Mouse (Mus musculus): Measurements from ENCODE around the gene Klhl3. TPM values are rescaled to one million over a fixed set of nuclear protein-coding genes. Genes with fewer than 3 reads are reported as not detected.

Klhl3 gene
- total RNA-seq, 2 experiments from 2014 or later: 4.3 to 4.8 TPM

GRCm38 (mm10) chr13:58070504-58070903 is 42.9 kb downstream of the Klhl3 start:
- no peak for DNase-seq
- intact Hi-C loops (cut with DNase I): no loop called here

DNA sequence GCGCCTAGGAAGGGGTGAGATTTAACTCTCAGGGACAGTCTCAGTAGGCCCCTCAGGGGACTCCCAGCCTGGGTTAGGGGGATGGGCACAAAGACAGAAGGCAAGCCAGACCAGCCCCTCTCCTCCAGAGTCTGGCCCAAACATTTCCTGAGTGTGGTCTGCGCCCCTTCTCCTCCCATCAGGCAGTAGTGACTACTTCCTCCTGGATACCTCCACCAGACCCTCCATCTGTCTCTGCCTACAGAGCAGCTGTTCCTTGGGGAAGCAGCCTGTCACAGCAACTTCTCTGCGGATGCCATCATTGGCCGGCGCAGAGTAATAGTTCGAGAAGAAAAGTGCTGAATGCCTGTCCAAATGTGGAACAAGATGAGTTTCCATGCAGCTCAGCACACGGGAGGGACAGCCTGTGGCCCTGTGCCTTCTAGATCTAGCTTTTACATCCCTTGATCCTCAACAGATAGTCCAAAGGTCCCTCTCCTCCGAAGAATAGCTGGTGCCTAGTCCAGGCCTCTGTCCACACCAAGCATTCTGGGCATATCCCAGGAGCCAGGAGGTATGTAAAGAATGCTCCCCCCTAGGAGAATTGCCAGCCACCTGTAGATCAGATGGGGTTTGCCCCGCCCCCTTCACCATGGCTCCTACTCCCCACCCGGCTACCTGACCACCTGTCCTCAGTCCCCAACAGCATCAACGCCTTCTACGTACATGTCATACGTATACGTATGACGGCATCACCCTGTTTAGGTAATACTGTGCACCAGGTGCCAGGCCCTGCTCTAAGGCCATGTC is 44.8 kb downstream of the Klhl3 start:
- DNase-seq: no peak
- intact Hi-C loops (cut with DNase I): no loop called here

- intact Hi-C loops (cut with DNase I): loop anchor here (2.0 kb wide), 2 partner anchors 33 to 45 kb away; partner anchors contain the start of gene Klhl3
Measured at GRCm38 (mm10) chr13:58067540-58068103, 45.8 kb downstream of the Klhl3 start.

GRCm38 (mm10) chr13:58066496-58067389 is 46.6 kb downstream of the Klhl3 start:
- intact Hi-C loops (cut with DNase I): loop anchor here (2.0 kb wide), 2 partner anchors 32 to 46 kb away; partner anchors contain the start of gene Klhl3
- DNase-seq: peak; percentile 64 to 66

More at GRCm38 (mm10) chr13:58067540-58068103, 45.8 kb downstream of the Klhl3 start:
- DNase-seq: peak; percentile 70 to 79

DNA sequence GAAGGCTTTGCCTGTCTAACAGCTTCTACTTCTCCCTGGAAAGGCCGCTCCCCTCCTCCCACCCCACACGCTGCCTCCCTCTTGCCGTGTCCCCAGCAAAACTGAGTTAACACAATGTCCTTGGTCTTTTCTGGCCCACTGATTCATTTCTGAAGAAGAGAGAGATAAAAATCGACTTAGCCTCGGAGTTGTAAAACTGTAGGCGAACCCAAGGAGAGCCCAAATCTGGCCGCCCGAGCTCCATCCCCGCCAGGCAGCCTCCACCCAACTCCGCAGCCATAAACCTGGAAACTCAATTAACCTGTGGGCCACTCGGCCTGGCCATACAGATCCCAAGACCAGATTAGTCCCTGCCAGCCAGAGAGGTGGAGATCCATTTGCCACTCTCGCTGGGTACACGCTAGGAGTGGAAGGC is 47.3 kb downstream of the Klhl3 start:
- intact Hi-C loops (cut with DNase I): loop anchor here (2.0 kb wide), 2 partner anchors 31 to 47 kb away; partner anchors contain the start of gene Klhl3
- DNase-seq: peak in 1 of 2 experiments; percentile 18

- DNase-seq: peak in 1 of 2 experiments; percentile 18
- intact Hi-C loops (cut with DNase I): no loop called here
Measured at GRCm38 (mm10) chr13:58065316-58065715, 48.1 kb downstream of the Klhl3 start.

- intact Hi-C loops (cut with DNase I): no loop called here
- peak; percentile 57 to 75 for DNase-seq
Measured at GRCm38 (mm10) chr13:58057953-58058870, 55.2 kb downstream of the Klhl3 start.

- DNase-seq: no peak
- intact Hi-C loops (cut with DNase I): no loop called here
Measured at GRCm38 (mm10) chr13:58056618-58057017, 56.8 kb downstream of the Klhl3 start.

DNA sequence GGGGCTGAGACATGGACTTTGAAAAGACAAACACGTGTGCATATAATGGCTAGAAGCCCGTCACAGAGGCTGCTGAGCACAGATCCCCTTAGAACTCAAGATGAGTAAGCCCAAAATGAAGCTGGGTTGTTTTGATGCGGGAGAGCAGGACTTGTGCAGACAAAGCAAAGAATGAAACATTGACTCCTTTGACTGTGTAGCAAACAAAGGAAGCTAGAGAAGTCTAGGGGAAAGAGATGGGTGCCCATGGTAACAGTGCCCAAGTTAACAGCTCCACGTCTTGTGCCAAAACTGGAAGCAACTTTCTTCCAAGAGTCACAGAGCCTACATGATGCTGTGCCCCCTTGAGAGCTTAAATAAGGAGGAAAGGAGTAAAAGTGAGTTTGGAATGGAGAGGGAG is 59.8 kb downstream of the Klhl3 start:
- no peak for DNase-seq
- intact Hi-C loops (cut with DNase I): no loop called here

DNA sequence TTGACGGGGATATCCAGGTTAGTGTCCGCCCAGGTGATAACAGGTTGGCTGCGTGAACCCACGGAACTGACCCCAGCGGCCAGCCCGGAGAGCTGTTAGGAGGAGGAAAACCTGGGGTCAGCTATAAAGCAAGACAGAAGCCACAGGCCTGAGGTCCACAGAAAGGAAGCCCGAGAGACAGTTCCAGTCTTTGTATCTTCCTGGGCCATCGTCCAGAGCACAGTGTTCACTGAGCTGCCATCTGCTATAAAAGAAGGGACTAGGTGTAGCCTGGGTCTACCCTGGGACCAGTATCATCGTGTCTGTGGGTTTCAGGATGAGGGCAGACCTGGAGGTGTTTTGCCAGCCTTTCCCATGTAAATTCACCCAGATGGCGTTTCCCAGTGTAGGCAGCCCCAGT is 61.7 kb downstream of the Klhl3 start:
- intact Hi-C loops (cut with DNase I): no loop called here
- DNase-seq: no peak

DNA sequence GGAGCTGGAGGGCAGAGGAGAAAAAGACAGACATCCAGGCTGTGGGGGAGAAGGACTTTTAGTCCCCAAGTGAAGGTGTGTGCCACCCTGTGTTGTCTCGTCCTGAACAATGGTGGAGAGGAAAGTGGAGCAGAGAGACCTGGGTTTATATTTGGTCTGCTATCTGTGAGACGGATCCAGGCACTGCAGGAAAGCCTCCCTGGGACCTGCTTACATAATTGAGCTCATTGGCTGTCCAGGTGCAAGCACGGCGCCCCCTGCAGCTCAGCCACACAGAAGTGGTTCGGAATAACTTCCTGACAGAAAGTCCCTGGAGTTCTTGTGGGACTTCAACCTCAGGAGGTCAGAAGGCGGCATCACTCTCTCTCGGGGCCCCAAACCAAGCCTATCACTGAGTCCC is 62.1 kb downstream of the Klhl3 start:
- no peak for DNase-seq

DNA sequence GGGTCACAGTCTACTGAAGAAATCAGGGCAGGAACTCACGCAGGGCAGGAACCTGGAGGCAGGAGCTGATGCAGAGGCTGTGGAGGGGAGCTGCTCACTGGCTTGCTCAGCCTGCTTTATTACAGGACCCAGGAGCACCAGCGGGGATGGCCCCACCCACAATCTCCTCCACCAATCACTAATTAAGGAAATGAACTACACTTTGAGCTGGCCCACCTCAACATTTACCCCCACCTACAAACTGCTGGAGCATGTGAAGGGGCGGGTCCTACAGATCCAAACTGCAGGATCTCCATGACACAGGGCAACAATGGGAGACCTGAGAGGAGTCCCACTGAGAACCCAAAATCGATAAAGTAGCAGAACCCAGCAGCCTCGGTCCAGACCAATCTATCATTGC is 64.3 kb downstream of the Klhl3 start:
- intact Hi-C loops (cut with DNase I): no loop called here

More for the DNA sequence above, 62.1 kb downstream of the Klhl3 start:
- intact Hi-C loops (cut with DNase I): no loop called here

DNA sequence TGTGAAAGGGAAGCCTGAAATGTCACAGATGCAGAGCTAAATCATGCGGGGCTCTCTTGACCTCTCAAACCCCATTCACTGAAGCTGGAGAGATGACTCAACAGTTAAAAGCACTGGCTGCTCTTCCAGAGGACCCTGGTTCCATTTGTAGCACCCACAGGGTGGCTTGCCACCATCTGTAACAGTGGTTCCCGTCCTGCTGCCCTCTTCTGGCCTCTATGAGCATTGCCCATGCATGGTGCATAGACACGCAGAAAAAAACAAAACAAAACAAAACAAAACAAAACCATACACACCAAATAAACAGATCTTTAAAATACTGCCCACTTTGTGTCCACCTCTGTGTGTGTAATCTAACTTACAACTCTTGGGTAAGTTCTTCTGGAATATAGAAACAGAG is 65.3 kb downstream of the Klhl3 start:
- intact Hi-C loops (cut with DNase I): no loop called here
- no peak for DNase-seq

More for the DNA sequence above, 64.3 kb downstream of the Klhl3 start:
- no peak for DNase-seq

DNA sequence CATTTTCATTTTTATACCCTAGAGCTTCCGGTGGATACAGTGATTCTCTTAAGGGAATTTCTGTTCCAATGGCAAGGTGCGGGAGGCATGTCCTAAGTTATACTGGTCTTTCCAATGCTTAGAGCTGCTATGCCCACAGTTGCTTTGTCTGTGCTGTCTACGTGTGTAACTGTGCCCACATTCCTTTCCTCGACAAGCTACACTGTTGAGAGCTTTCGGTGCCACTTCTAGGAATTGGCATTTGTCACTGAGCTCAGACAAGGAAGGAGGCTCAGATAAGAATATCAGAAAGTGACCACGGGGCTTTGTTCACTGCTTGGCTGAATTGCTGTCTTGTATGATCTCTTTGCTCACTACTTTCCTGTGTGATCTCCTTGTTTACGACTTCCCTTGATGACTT is 67.2 kb downstream of the Klhl3 start:
- DNase-seq: no peak
- intact Hi-C loops (cut with DNase I): no loop called here

- intact Hi-C loops (cut with DNase I): no loop called here
- DNase-seq: no peak
Measured at GRCm38 (mm10) chr13:58045278-58045677, 68.1 kb downstream of the Klhl3 start.

DNA sequence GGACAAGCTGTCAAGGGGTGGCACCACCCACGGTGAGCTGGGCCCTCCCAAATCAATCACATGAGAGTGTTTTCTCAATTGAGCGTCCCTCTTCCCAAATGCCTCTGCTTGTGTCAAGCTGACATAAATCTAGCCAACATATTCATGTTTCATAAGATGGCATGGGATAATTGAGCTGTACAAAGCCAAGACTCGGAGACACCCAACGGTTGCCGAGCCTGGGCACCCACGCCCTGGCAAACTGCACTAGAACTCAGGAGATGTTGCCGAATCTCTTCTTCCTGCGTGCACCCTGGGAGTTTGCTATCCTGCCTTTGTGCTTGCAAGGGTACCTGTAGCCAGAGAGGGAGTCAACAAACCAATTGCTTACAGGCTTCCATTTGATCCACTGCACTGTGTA is 70.1 kb downstream of the Klhl3 start:
- DNase-seq: no peak
- intact Hi-C loops (cut with DNase I): no loop called here

DNA sequence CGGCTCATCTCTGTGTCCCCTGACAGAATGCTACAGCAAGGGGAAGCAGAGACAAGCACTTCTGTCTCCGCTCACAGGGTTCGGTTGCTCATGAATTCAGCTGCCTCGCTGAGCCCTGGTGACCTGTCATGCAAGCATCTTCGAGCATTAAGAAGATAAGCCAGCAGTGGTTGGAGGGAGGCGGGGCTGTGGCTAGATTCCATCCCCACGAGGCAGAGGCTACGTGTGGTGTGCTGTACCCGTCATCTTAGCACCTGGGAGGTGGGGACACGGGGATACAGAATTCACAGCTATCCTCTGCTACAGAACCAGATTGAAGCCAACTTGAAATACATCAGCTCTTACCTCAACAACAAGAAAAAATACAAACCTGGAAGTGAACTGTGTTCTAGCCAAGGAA is 73.3 kb downstream of the Klhl3 start:
- intact Hi-C loops (cut with DNase I): no loop called here
- no peak for DNase-seq

- intact Hi-C loops (cut with DNase I): no loop called here
- no peak for DNase-seq
Measured at GRCm38 (mm10) chr13:58037506-58037905, 75.9 kb downstream of the Klhl3 start.

- DNase-seq: peak; percentile 89
- intact Hi-C loops (cut with DNase I): loop anchor here (2.0 kb wide), 1 partner anchor 31 kb away; no protein-coding TSS in a partner anchor
Measured at GRCm38 (mm10) chr13:58035470-58036156, 77.8 kb downstream of the Klhl3 start.
